Mouse (Mus musculus) spleen, adult 2 months (tissue): ENCODE results near the gene Slc12a5. TPM values are rescaled to one million over a fixed set of nuclear protein-coding genes. Genes with fewer than 3 reads are reported as not detected.

Experiments
- DNase-seq, 2 experiments: peaks; one replicate each; pipeline versions ENCODE4 v3.0.0 to v3.0.0-alpha.2; 2012 to 2021; ENCODE audit warnings: low spot score in 2 of 2, low read depth in 1 of 2
- H3K27ac ChIP-seq: fragments of 200-500 bp; 2 replicates; pipeline ENCODE4 v1.5.1; 2012; ENCODE audit warnings: low read length, inconsistent platforms; ENCODE audit not compliant: insufficient read depth
- H3K27me3 ChIP-seq: fragments of 200-500 bp; 2 replicates; pipeline ENCODE4 v1.6.1; 2012; ENCODE audit warnings: mild to moderate bottlenecking, moderate library complexity, low read length, inconsistent platforms; ENCODE audit not compliant: control insufficient read depth, insufficient read depth
- H3K36me3 ChIP-seq: fragments of 200-500 bp; 2 replicates; pipeline ENCODE4 v1.6.1; 2012; ENCODE audit warnings: mild to moderate bottlenecking, low read length, inconsistent platforms; ENCODE audit not compliant: control insufficient read depth, insufficient read depth
- H3K4me1 ChIP-seq: fragments of 200-500 bp; 2 replicates; pipeline ENCODE4 v1.6.1; 2011; ENCODE audit warnings: inconsistent platforms; ENCODE audit not compliant: control insufficient read depth, insufficient read depth, insufficient read length
- H3K4me3 ChIP-seq: fragments of 200-500 bp; 2 replicates; pipeline ENCODE4 v1.5.1; 2011; ENCODE audit warnings: mild to moderate bottlenecking, inconsistent platforms; ENCODE audit not compliant: insufficient read depth, insufficient read length; ENCODE audit errors: extremely low read depth
- CTCF ChIP-seq: fragments of 200-500 bp; IDR thresholded peaks from 2 replicates; pipeline ENCODE4 v1.5.1; 2011; ENCODE audit warnings: mild to moderate bottlenecking, inconsistent platforms; ENCODE audit not compliant: insufficient read depth, insufficient read length, insufficient replicate concordance; ENCODE audit errors: extremely low read depth
- POLR2A ChIP-seq: fragments of 200-500 bp; IDR thresholded peaks from 2 replicates; pipeline ENCODE4 v1.6.1; 2011; ENCODE audit warnings: low read depth, low read length, inconsistent platforms
- WGBS: fragments of 180-500 bp; shearing (Covaris S2); methylation state at CpG from one replicate; pipeline ENCODE4 v1.1.7; 2018; 5-methylcytosine and 5-hydroxymethylcytosine counted together
- polyA plus RNA-seq: library from polyadenylated mRNA; depleted of rRNA; stranded (reverse); fragments of >200 nt; gene quantifications from 2 replicates; pipeline ENCODE4 v1.2.3, GENCODE M21; 2012

The Slc12a5 gene
- polyA plus RNA-seq, 1 experiment: 1.3 TPM

- Histone ChIP-seq H3K36me3 (no peaks in the 10 kb centered on the region), H3K27me3 (peaks cover 12% of the 10 kb centered on the region), H3K4me3 (no peak overlapping the region), H3K4me1 (peaks cover 18% of the 10 kb centered on the region), H3K27ac (no peak overlapping the region)
- TF ChIP-seq POLR2A: no peak
- no peak for TF ChIP-seq CTCF
- no peak for DNase-seq
- 24% methylated on average over 4 of the region's 4 CpGs for WGBS
These were observed 13.1 kb upstream of the Slc12a5 start for GRCm38 (mm10) chr2:164947506-164947905.

GRCm38 (mm10) chr2:164947930-164948329 is 12.7 kb upstream of the Slc12a5 start:
- 1% methylated on average over 7 of the region's 7 CpGs for WGBS
- Histone ChIP-seq H3K36me3 (no peaks in the 10 kb centered on the region), H3K4me1 (peaks cover 16% of the 10 kb centered on the region), H3K4me3 (no peak overlapping the region), H3K27ac (no peak overlapping the region), H3K27me3 (peaks cover 12% of the 10 kb centered on the region)
- DNase-seq: no peak
- TF ChIP-seq POLR2A (no peak), CTCF (no peak)

GRCm38 (mm10) chr2:164948962-164949361 is 11.6 kb upstream of the Slc12a5 start:
- Histone ChIP-seq H3K4me1 (peaks cover 15% of the 10 kb centered on the region), H3K4me3 (no peak overlapping the region), H3K27me3 (peaks cover 12% of the 10 kb centered on the region), H3K36me3 (no peaks in the 10 kb centered on the region), H3K27ac (no peak overlapping the region)
- 10% methylated on average over 25 of the region's 25 CpGs for WGBS
- DNase-seq: no peak
- TF ChIP-seq CTCF (no peak), POLR2A (no peak)

- peaks cover 15% of the 10 kb centered on the region for H3K4me1 ChIP-seq
- H3K27ac ChIP-seq: no peak overlapping the region
- TF ChIP-seq POLR2A: no peak
- peak; percentile 46; the same call in 1 of the 2 replicates for TF ChIP-seq CTCF
- peaks cover 12% of the 10 kb centered on the region for H3K27me3 ChIP-seq
- H3K36me3 ChIP-seq: no peaks in the 10 kb centered on the region
- WGBS: 26% methylated on average over 13 of the region's 13 CpGs
- DNase-seq: peak in 1 of 2 experiments; percentile 32
- H3K4me3 ChIP-seq: no peak overlapping the region
These were observed 10.1 kb upstream of the Slc12a5 start for GRCm38 (mm10) chr2:164950501-164950900.

GRCm38 (mm10) chr2:164951745-164952144 is 8.9 kb upstream of the Slc12a5 start:
- H3K4me1 ChIP-seq: peaks cover 15% of the 10 kb centered on the region
- no peak for TF ChIP-seq POLR2A
- peak; percentile 7; the same call in 1 of the 2 replicates for TF ChIP-seq CTCF
- WGBS: 80% methylated on average over 4 of the region's 4 CpGs

GRCm38 (mm10) chr2:164952448-164952847 is 8.2 kb upstream of the Slc12a5 start:
- no peak overlapping the region for H3K4me3 ChIP-seq
- TF ChIP-seq POLR2A: no peak
- peak; percentile 28; the same call in 1 of the 2 replicates for TF ChIP-seq CTCF
- H3K27ac ChIP-seq: no peak overlapping the region
- peaks cover 12% of the 10 kb centered on the region for H3K27me3 ChIP-seq
- DNase-seq: no peak
- no peaks in the 10 kb centered on the region for H3K36me3 ChIP-seq
- 35% methylated on average over 13 of the region's 13 CpGs for WGBS
- peaks cover 15% of the 10 kb centered on the region for H3K4me1 ChIP-seq

More at GRCm38 (mm10) chr2:164951745-164952144, 8.9 kb upstream of the Slc12a5 start:
- Histone ChIP-seq H3K27ac (no peak overlapping the region), H3K36me3 (no peaks in the 10 kb centered on the region), H3K4me3 (no peak overlapping the region), H3K27me3 (peaks cover 12% of the 10 kb centered on the region)
- no peak for DNase-seq

- no peak for TF ChIP-seq POLR2A
- peak; percentile 93 for TF ChIP-seq CTCF
- Histone ChIP-seq H3K4me3 (no peak overlapping the region), H3K27me3 (peaks cover 12% of the 10 kb centered on the region), H3K4me1 (peaks cover 15% of the 10 kb centered on the region), H3K27ac (no peak overlapping the region), H3K36me3 (no peaks in the 10 kb centered on the region)
- DNase-seq: peak; percentile 42 to 68
- WGBS: 4% methylated on average over 21 of the region's 21 CpGs
These were observed 7.4 kb upstream of the Slc12a5 start for GRCm38 (mm10) chr2:164953224-164953623.
